Mouse (Mus musculus): ENCODE measurements around the gene Flt3l.
"Not testable (repeated sequence)": the region's sequence is repeated elsewhere in the genome, so short reads cannot be mapped to it uniquely, and the experiment has no call there.

The Flt3l gene

GRCm38 (mm10) chr7:45135993-45136567, at the start of gene Flt3l, which contains the start of gene Gm45713:
TSS of gene Flt3l (minus strand) at chr7:45136432.
TSS of gene Gm45713 (minus strand) at chr7:45136231.
- peak; percentile 93 for DNase-seq (ENCODE audit: low read depth, low spot score)
- Histone ChIP-seq H3K27me3 (ENCODE audit: control insufficient read depth, insufficient read depth, low read length, poor library complexity, severe bottlenecking) (no peaks in the 10 kb centered on the region), H3K36me3 (ENCODE audit: control insufficient read depth, insufficient read depth, low read length, poor library complexity, severe bottlenecking) (peaks cover 7% of the 10 kb centered on the region; the same call in 1 of the 2 replicates)

GRCm38 (mm10) chr7:45185921-45186320, 49.7 kb upstream of the Flt3l start:
- no peak for DNase-seq (ENCODE audit: low read depth, low spot score)
- Histone ChIP-seq H3K27me3 (ENCODE audit: control insufficient read depth, insufficient read depth, low read length, poor library complexity, severe bottlenecking) (no peaks in the 10 kb centered on the region), H3K36me3 (ENCODE audit: control insufficient read depth, insufficient read depth, low read length, poor library complexity, severe bottlenecking) (no peaks in the 10 kb centered on the region)

- DNase-seq (ENCODE audit: low read depth, low spot score): no peak
Measured at GRCm38 (mm10) chr7:45183672-45184071, 47.4 kb upstream of the Flt3l start.

GRCm38 (mm10) chr7:45182606-45183005, 46.4 kb upstream of the Flt3l start:
- DNase-seq (ENCODE audit: low read depth, low spot score): no peak
- Histone ChIP-seq H3K27me3 (ENCODE audit: control insufficient read depth, insufficient read depth, low read length, poor library complexity, severe bottlenecking) (no peaks in the 10 kb centered on the region), H3K36me3 (ENCODE audit: control insufficient read depth, insufficient read depth, low read length, poor library complexity, severe bottlenecking) (no peaks in the 10 kb centered on the region)

More at GRCm38 (mm10) chr7:45183672-45184071, 47.4 kb upstream of the Flt3l start:
- no peaks in the 10 kb centered on the region for H3K36me3 ChIP-seq (ENCODE audit: control insufficient read depth, insufficient read depth, low read length, poor library complexity, severe bottlenecking)
- no peaks in the 10 kb centered on the region for H3K27me3 ChIP-seq (ENCODE audit: control insufficient read depth, insufficient read depth, low read length, poor library complexity, severe bottlenecking)

- no peaks in the 10 kb centered on the region for H3K27me3 ChIP-seq (ENCODE audit: control insufficient read depth, insufficient read depth, low read length, poor library complexity, severe bottlenecking)
- no peaks in the 10 kb centered on the region for H3K36me3 ChIP-seq (ENCODE audit: control insufficient read depth, insufficient read depth, low read length, poor library complexity, severe bottlenecking)
- DNase-seq (ENCODE audit: low read depth, low spot score): peak; percentile 92
Measured at GRCm38 (mm10) chr7:45182199-45182601, 46.0 kb upstream of the Flt3l start.

- Histone ChIP-seq H3K36me3 (ENCODE audit: control insufficient read depth, insufficient read depth, low read length, poor library complexity, severe bottlenecking) (no peaks in the 10 kb centered on the region), H3K27me3 (ENCODE audit: control insufficient read depth, insufficient read depth, low read length, poor library complexity, severe bottlenecking) (no peaks in the 10 kb centered on the region; the same call in 1 of the 2 replicates)
- DNase-seq (ENCODE audit: low read depth, low spot score): peak; percentile 22
Measured at GRCm38 (mm10) chr7:45181540-45181939, 45.3 kb upstream of the Flt3l start.

GRCm38 (mm10) chr7:45180896-45181477, 44.8 kb upstream of the Flt3l start, which contains the start of gene Pth2:
TSS of gene Pth2 (plus strand) at chr7:45180995.
- Histone ChIP-seq H3K27me3 (ENCODE audit: control insufficient read depth, insufficient read depth, low read length, poor library complexity, severe bottlenecking) (no peaks in the 10 kb centered on the region; the same call in 1 of the 2 replicates), H3K36me3 (ENCODE audit: control insufficient read depth, insufficient read depth, low read length, poor library complexity, severe bottlenecking) (no peaks in the 10 kb centered on the region)
- no peak for DNase-seq (ENCODE audit: low read depth, low spot score)

- no peak for DNase-seq (ENCODE audit: low read depth, low spot score)
- Histone ChIP-seq H3K36me3 (ENCODE audit: control insufficient read depth, insufficient read depth, low read length, poor library complexity, severe bottlenecking) (no peaks in the 10 kb centered on the region), H3K27me3 (ENCODE audit: control insufficient read depth, insufficient read depth, low read length, poor library complexity, severe bottlenecking) (no peaks in the 10 kb centered on the region; the same call in 1 of the 2 replicates)
Measured at GRCm38 (mm10) chr7:45179469-45179868, 43.2 kb upstream of the Flt3l start, which contains the start of gene Gfy. TSS of gene Gfy (minus strand) at chr7:45179569.

- no peak for DNase-seq (ENCODE audit: low read depth, low spot score)
- Histone ChIP-seq H3K36me3 (ENCODE audit: control insufficient read depth, insufficient read depth, low read length, poor library complexity, severe bottlenecking) (no peaks in the 10 kb centered on the region), H3K27me3 (ENCODE audit: control insufficient read depth, insufficient read depth, low read length, poor library complexity, severe bottlenecking) (no peaks in the 10 kb centered on the region; the same call in 1 of the 2 replicates)
Measured at GRCm38 (mm10) chr7:45178550-45178949, 42.3 kb upstream of the Flt3l start.

GRCm38 (mm10) chr7:45176356-45176755, 40.1 kb upstream of the Flt3l start:
- no peak for DNase-seq (ENCODE audit: low read depth, low spot score)
- no peaks in the 10 kb centered on the region; the same call in 1 of the 2 replicates for H3K27me3 ChIP-seq (ENCODE audit: control insufficient read depth, insufficient read depth, low read length, poor library complexity, severe bottlenecking)
- H3K36me3 ChIP-seq (ENCODE audit: control insufficient read depth, insufficient read depth, low read length, poor library complexity, severe bottlenecking): no peaks in the 10 kb centered on the region

- DNase-seq (ENCODE audit: low read depth, low spot score): no peak
- H3K36me3 ChIP-seq (ENCODE audit: control insufficient read depth, insufficient read depth, low read length, poor library complexity, severe bottlenecking): no peaks in the 10 kb centered on the region
- no peaks in the 10 kb centered on the region; the same call in 1 of the 2 replicates for H3K27me3 ChIP-seq (ENCODE audit: control insufficient read depth, insufficient read depth, low read length, poor library complexity, severe bottlenecking)
Measured at GRCm38 (mm10) chr7:45175929-45176328, 39.7 kb upstream of the Flt3l start.

- Histone ChIP-seq H3K27me3 (ENCODE audit: control insufficient read depth, insufficient read depth, low read length, poor library complexity, severe bottlenecking) (no peaks in the 10 kb centered on the region; the same call in 1 of the 2 replicates), H3K36me3 (ENCODE audit: control insufficient read depth, insufficient read depth, low read length, poor library complexity, severe bottlenecking) (no peaks in the 10 kb centered on the region)
- no peak for DNase-seq (ENCODE audit: low read depth, low spot score)
Measured at GRCm38 (mm10) chr7:45175398-45175797, 39.2 kb upstream of the Flt3l start.

GRCm38 (mm10) chr7:45174567-45175280, 38.5 kb upstream of the Flt3l start:
- Histone ChIP-seq H3K36me3 (ENCODE audit: control insufficient read depth, insufficient read depth, low read length, poor library complexity, severe bottlenecking) (no peaks in the 10 kb centered on the region), H3K27me3 (ENCODE audit: control insufficient read depth, insufficient read depth, low read length, poor library complexity, severe bottlenecking) (no peaks in the 10 kb centered on the region; the same call in 1 of the 2 replicates)
- DNase-seq (ENCODE audit: low read depth, low spot score): no peak

GRCm38 (mm10) chr7:45173772-45174171, 37.5 kb upstream of the Flt3l start:
- H3K27me3 ChIP-seq (ENCODE audit: control insufficient read depth, insufficient read depth, low read length, poor library complexity, severe bottlenecking); H3K36me3 ChIP-seq (ENCODE audit: control insufficient read depth, insufficient read depth, low read length, poor library complexity, severe bottlenecking): not testable (repeated sequence)
- DNase-seq (ENCODE audit: low read depth, low spot score): peak; percentile 75

- H3K27me3 ChIP-seq (ENCODE audit: control insufficient read depth, insufficient read depth, low read length, poor library complexity, severe bottlenecking): no peaks in the 10 kb centered on the region; the same call in 1 of the 2 replicates
- no peaks in the 10 kb centered on the region for H3K36me3 ChIP-seq (ENCODE audit: control insufficient read depth, insufficient read depth, low read length, poor library complexity, severe bottlenecking)
- peak; percentile 62 for DNase-seq (ENCODE audit: low read depth, low spot score)
Measured at GRCm38 (mm10) chr7:45172974-45173373, 36.7 kb upstream of the Flt3l start.
